Mouse (Mus musculus): Measurements from ENCODE around the gene Tmem52. TPM values are rescaled to one million over a fixed set of nuclear protein-coding genes. Genes with fewer than 3 reads are reported as not detected.

The Tmem52 gene
- total RNA-seq (2023) = not detected

GRCm38 (mm10) chr4:155468952-155469351 is at the start of gene Tmem52:
Gene Tmem52 (plus strand): TSS chr4:155469114.

GRCm38 (mm10) chr4:155490990-155491504 is 22.1 kb downstream of the Tmem52 start, which contains the start of gene Gnb1:
Gene Gnb1 (plus strand): TSS chr4:155491361.

Other genes with a start within 250 kb of the Tmem52 start
- 100 to 1,000 TPM; 118 to 125 TPM for gene Ski, start 246.5 kb upstream of the Tmem52 start, total RNA-seq (2023)
- 10 to 100 TPM; 48.2 to 52.4 TPM for gene Faap20, start 219.3 kb upstream of the Tmem52 start, total RNA-seq (2023)
- gene Prkcz, start 107.8 kb upstream of the Tmem52 start, total RNA-seq (2023) = 10 to 100 TPM; 33.7 to 34.0 TPM
- gene Gabrd, start 71.0 kb upstream of the Tmem52 start, total RNA-seq (2023) = not detected
- 1 to 10 TPM in 1 of 2 experiments, under 1 TPM in 1; 0.80 to 1.3 TPM for gene Cfap74, start 59.9 kb upstream of the Tmem52 start, total RNA-seq (2023)
- 100 to 1,000 TPM; 248 to 296 TPM for gene Gnb1, start 22.2 kb downstream of the Tmem52 start, total RNA-seq (2023)
- gene Nadk, start 93.3 kb downstream of the Tmem52 start, total RNA-seq (2023) = 10 to 100 TPM; 51.8 to 53.8 TPM
- gene Slc35e2, start 132.3 kb downstream of the Tmem52 start, total RNA-seq (2023) = 10 to 100 TPM; 30.9 to 33.6 TPM
- 100 to 1,000 TPM; 136 to 169 TPM for gene Cdk11b, start 155.7 kb downstream of the Tmem52 start, total RNA-seq (2023)
- gene Gm10563, start 176.3 kb downstream of the Tmem52 start, total RNA-seq (2023) = not detected
- gene Mmp23, start 184.3 kb downstream of the Tmem52 start, total RNA-seq (2023) = under 1 TPM in 1 of 2 experiments, not detected in 1; 0.52 TPM
- gene Mib2, start 200.1 kb downstream of the Tmem52 start, total RNA-seq (2023) = 10 to 100 TPM; 42.4 to 53.7 TPM
- gene Fndc10, start 225.2 kb downstream of the Tmem52 start, total RNA-seq (2023) = 1 to 10 TPM; 8.1 to 9.0 TPM
- 10 to 100 TPM; 85.5 to 85.9 TPM for gene Ssu72, start 235.7 kb downstream of the Tmem52 start, total RNA-seq (2023)